Mouse (Mus musculus) ZHBTc4 (cell line): Measurements from ENCODE around the gene Fbxo42.

Experiments
- DNase-seq: peaks from one replicate; pipeline ENCODE4 v3.0.0-alpha.2; 2011; ENCODE audit warnings: low read depth, low spot score

Gene Fbxo42

DNA sequence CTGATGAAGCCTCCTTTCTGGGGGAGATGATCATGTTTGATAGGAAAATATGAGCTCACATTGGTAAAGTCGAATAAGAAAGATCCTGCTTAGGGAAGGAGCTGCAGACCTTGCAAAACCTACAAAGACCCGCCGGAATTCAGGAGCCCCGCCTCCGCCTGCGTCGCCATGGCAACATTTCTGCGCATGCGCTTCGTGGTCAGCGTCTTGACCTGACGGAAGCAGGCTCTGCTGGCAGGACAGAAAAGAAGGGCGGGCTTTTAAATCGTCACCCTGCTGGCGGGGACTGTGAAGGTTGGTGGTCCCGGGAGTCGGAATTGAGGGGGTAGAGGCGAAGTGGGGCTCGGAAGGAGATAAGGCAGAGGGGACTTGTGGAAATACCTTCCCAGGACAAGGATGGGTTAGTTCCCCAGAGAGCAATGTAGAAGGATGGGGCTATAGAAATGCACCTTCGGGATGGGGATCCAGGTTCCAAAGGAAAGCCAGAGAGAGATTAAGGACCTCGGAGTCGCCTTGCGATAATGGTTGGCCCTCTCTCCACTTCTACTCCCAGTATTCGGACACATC is 66.1 kb downstream of the Fbxo42 start, which contains the start of gene Rsg1:
Gene Rsg1, plus strand, starts transcription at position 187 of the 567 bp plus-strand sequence.
- peak; percentile 95 for DNase-seq

- peak; percentile 71 for DNase-seq
Observed at GRCm38 (mm10) chr4:141214337-141214851, 66.7 kb downstream of the Fbxo42 start.

GRCm38 (mm10) chr4:141219583-141220213 is 72.0 kb downstream of the Fbxo42 start:
- no peak for DNase-seq

- no peak for DNase-seq
Observed at GRCm38 (mm10) chr4:141221848-141222247, 74.1 kb downstream of the Fbxo42 start.

DNA sequence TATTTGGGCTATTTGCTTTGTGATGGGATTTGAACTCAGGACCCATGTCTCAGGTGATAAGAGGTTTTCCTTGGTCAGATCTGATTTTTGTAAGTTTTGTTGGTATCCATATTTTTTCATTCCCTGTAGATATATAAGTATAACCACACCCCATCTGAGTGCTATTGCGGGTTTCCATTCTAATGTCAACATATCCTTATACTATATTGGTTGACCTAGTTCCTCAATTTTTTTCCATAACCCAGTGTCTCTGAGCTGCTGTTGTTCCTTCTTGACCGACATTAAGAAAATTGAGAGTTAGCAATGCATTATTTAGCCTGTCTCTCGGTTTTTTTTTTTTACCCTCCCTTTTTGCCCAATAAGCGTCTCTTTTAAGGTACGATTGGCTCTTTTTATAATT is 75.0 kb downstream of the Fbxo42 start:
- DNase-seq = no peak

DNA sequence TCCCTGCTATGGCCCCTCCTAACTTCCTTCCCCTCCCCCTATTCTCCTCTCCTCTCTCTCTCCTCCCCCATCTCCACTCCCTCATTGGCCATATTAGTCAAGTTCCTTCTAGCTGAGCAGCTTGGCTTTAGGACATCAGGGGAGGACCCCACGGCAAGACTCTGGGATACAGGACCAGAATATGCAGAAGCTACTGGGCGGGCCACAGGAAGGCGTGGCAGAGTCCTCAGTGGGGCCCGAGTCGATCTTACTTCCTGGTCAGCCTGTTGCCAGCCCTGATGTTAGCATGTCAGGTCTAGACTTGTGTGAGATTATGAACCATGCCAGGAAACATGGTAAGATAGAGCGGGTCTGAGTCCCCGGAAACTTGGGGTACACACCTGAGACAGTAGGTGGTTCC is 81.0 kb downstream of the Fbxo42 start:
- peak; percentile 53 for DNase-seq

- DNase-seq = no peak
Observed at GRCm38 (mm10) chr4:141233196-141233595, 85.5 kb downstream of the Fbxo42 start.

DNA sequence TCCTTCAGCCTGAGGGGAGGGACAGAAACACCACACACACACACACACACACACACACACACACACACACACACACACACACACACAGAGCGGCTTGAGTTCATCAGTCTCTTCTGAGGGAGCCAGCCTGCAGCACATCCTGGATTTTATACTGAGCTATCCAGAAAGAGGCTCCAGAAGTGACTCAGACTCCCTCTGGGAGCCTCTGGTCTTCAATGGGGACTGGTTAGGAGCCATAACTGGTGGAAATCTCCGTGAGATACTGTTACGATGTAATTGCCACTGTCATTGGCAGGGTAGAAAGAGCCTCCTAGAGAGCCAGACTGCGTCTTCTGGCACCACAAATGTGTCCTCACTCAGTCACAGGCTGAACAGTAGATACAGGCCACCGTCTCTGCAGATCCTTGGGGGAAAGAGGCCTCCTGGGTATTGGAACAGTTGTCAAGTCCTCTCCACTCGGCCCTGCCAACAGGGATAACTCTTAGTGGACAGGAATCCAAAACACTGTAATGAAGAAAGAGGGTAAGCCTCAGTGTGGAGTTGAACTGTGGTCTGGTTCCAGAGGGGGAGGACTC is 87.9 kb downstream of the Fbxo42 start:
- no peak for DNase-seq

DNA sequence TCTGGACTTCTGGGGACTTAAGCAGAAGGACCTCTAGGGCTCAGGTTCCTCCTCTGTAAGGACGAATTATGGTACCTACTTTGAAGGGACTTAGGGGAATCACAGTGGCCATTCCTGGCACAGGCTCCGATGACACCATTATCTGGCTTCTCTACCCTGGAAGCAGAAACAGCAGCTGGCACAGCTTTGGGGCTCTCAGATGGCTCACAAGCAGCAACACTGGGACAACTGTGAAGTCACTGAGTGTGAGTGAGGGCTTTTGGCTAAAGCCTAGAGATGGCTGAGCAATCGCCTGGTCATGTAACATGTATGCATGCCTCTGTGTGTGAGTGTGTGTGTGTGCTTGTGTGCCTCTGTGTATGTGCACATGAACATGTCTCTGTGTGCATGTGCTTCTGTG is 89.1 kb downstream of the Fbxo42 start:
- DNase-seq = no peak

DNA sequence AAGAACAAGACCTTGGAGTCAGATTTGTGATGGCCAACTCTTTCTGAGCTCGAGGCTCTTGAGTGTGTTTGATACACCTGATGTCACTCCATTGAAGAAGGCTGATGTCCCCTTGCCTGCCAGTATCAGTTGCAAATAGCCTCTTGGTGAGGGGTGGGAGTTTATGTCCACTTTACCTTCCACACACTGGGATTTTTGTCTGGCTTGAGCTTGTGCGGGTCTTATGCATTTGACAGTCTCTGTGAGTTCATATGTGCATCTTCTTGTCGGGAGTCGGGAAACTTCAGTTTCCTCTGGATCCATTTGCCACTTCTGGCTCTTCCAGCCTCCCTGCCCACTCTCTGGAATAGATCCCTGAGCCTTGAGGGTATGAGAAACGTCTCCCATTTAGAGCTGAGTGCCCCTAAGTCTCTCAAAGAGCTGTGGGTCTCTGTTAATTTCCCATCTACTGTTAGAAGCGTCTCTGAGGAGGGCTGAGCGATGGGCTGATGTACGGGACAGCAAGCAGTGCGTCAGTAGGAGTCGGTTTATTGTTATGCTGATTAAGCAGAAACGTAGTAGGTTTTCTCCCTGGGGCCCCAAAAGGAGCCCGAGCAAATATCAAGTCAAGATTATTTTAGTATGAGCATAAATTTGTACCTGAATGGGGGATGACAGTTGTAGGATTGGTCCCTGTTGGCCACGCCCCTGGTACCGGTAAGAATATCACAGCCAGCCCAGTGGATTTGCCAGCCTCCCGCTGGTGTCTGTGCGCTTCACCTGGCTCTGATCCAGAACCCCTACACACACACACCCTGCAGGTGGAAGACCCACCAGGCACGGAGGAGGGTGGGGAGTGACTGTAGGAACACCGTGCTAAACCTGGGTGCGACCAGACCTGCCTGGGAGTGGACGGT is 91.0 kb downstream of the Fbxo42 start:
- DNase-seq = no peak

- DNase-seq = peak; percentile 98
Observed at GRCm38 (mm10) chr4:141239388-141240125, 91.8 kb downstream of the Fbxo42 start, which contains the start of gene Arhgef19. Gene Arhgef19, plus strand, starts transcription at chr4:141239499.

- DNase-seq = peak; percentile 91
Observed at GRCm38 (mm10) chr4:141240617-141241016, 92.9 kb downstream of the Fbxo42 start.

GRCm38 (mm10) chr4:141241861-141242260 is 94.1 kb downstream of the Fbxo42 start:
- DNase-seq = no peak

- no peak for DNase-seq
Observed at GRCm38 (mm10) chr4:141242651-141243241, 95.0 kb downstream of the Fbxo42 start.

GRCm38 (mm10) chr4:141243636-141244035 is 95.9 kb downstream of the Fbxo42 start:
- no peak for DNase-seq

GRCm38 (mm10) chr4:141244401-141244800 is 96.7 kb downstream of the Fbxo42 start:
- no peak for DNase-seq

- no peak for DNase-seq
Observed at GRCm38 (mm10) chr4:141244931-141245425, 97.3 kb downstream of the Fbxo42 start.

- DNase-seq = no peak
Observed at GRCm38 (mm10) chr4:141246089-141246997, 98.6 kb downstream of the Fbxo42 start.

- peak; percentile 69 for DNase-seq
Observed at GRCm38 (mm10) chr4:141246998-141247350, 99.3 kb downstream of the Fbxo42 start.
